ENCODE assay signal across 21 mouse cellular contexts in genomic region chr6:29828574-29829234, GRCm38 (mm10).
DNase-seq lines count a peak whose midpoint lies in the region; ATAC-seq and TF ChIP-seq lines count a peak whose summit lies in the region.
"Had no signal": no experiment of that assay in that cellular context is flagged by ENCODE, and none has a peak within 500 bp of the region (broad histone marks: within the 10 kb centered on the region; RNA-seq: fewer than 3 reads in every experiment).

No protein-coding gene starts in this region.

- DNase-seq in lung, postnatal 0 days (ENCODE audit: low spot score) = peak; percentile 32
- no peak for DNase-seq in lung, postnatal 25 days (ENCODE audit: low spot score)
- DNase-seq in Muller cell, postnatal 12 days (ENCODE audit: inconsistent ontology term) = peak; percentile 43
- DNase-seq in kidney, postnatal 0 days (ENCODE audit: low spot score) = peak; percentile 19
- DNase-seq in embryo, embryonic 10.5 days (ENCODE audit: low spot score) = no peak
- DNase-seq in testis, postnatal 10 days (ENCODE audit: low spot score) = no peak
- no peak for DNase-seq in left cerebral cortex, postnatal 25 days (ENCODE audit: low spot score in 2 of 2)
- DNase-seq: adrenal gland, postnatal 36 days; cerebellum, adult 9-10 months; embryo, embryonic 11 days; forebrain, postnatal 0 days; gastrocnemius, postnatal 36 days; lung, adult 2 months; midbrain, embryonic 14.5 days; spleen, adult 18-20 months had no signal

- no peak for TF ChIP-seq CTCF in lung, postnatal 0 days (IDR thresholded peaks at IDR 0.05)
- TF ChIP-seq CTCF in kidney, postnatal 0 days (IDR thresholded peaks at IDR 0.05; ENCODE audit: low read depth) = no peak

- no peak; the same call in 1 of the 2 replicates for ATAC-seq in lung, postnatal 0 days
- ATAC-seq in kidney, postnatal 0 days (replicated peaks; ENCODE audit: low FRiP score, low read depth) = no peak
- ATAC-seq: forebrain, postnatal 0 days; hindbrain, embryonic 16.5 days had no signal

- no peaks in the 10 kb centered on the region for H3K36me3 ChIP-seq in lung, postnatal 0 days (ENCODE audit: insufficient read depth, low read length)
- no peaks in the 10 kb centered on the region for H3K36me3 ChIP-seq in kidney, postnatal 0 days (ENCODE audit: insufficient read depth, low read length)
- H3K36me3 ChIP-seq: embryonic facial prominence, embryonic 15.5 days; limb, embryonic 10.5 days had no signal

- H3K4me1 ChIP-seq in lung, postnatal 0 days (ENCODE audit: insufficient read depth, low read depth, low read length) = no peaks in the 10 kb centered on the region
- H3K4me1 ChIP-seq in kidney, postnatal 0 days (replicated peaks; ENCODE audit: insufficient read depth, low read length) = no peaks in the 10 kb centered on the region
- H3K4me1 ChIP-seq: embryonic facial prominence, embryonic 15.5 days had no signal

- no peak; the same call in 1 of the 2 replicates for TF ChIP-seq EP300 in lung, postnatal 0 days (IDR thresholded peaks at IDR 0.05)

- H3K27me3 ChIP-seq in lung, postnatal 0 days (replicated peaks; ENCODE audit: insufficient read depth, low read length) = no peaks in the 10 kb centered on the region
- no peaks in the 10 kb centered on the region for H3K27me3 ChIP-seq in kidney, postnatal 0 days (ENCODE audit: insufficient read depth, low read length)
- H3K27me3 ChIP-seq: embryonic facial prominence, embryonic 15.5 days had no signal

- no peaks in the 10 kb centered on the region for H3K9me3 ChIP-seq in lung, postnatal 0 days (ENCODE audit: low read length)
- H3K9me3 ChIP-seq in kidney, postnatal 0 days (replicated peaks; ENCODE audit: low read length) = no peaks in the 10 kb centered on the region
- H3K9me3 ChIP-seq: embryonic facial prominence, embryonic 15.5 days; limb, embryonic 10.5 days; megakaryocyte, embryonic 14.5 days had no signal

- H3K27ac ChIP-seq in lung, postnatal 0 days (ENCODE audit: low read length) = no peak overlapping the region
- peak overlapping the region; percentile 65 for H3K27ac ChIP-seq in kidney, postnatal 0 days
- H3K27ac ChIP-seq: embryonic facial prominence, embryonic 15.5 days; left cerebral cortex, adult 2 months; limb, embryonic 10.5 days had no signal

- no peak overlapping the region for H3K4me3 ChIP-seq in lung, postnatal 0 days (ENCODE audit: low read depth, low read length)
- H3K4me3 ChIP-seq in kidney, postnatal 0 days (replicated peaks; ENCODE audit: low read depth, low read length) = no peak overlapping the region
- H3K4me3 ChIP-seq: embryonic facial prominence, embryonic 15.5 days; left cerebral cortex, adult 2 months; limb, embryonic 10.5 days; megakaryocyte, embryonic 14.5 days had no signal

- no peak overlapping the region for H3K9ac ChIP-seq in lung, postnatal 0 days (replicated peaks; ENCODE audit: low read depth)
- H3K9ac ChIP-seq in kidney, postnatal 0 days (ENCODE audit: low read depth, low read length) = no peak overlapping the region
- H3K9ac ChIP-seq: embryonic facial prominence, embryonic 15.5 days; forebrain, postnatal 0 days had no signal

- H3K4me2 ChIP-seq in lung, postnatal 0 days (replicated peaks; ENCODE audit: low read depth, low read length) = no peak overlapping the region
- H3K4me2 ChIP-seq in kidney, postnatal 0 days (ENCODE audit: low read length) = no peak overlapping the region
- H3K4me2 ChIP-seq: embryonic facial prominence, embryonic 15.5 days; liver, embryonic 11.5 days had no signal

- WGBS in lung, postnatal 0 days = 61% methylated on average over 3 of the region's 3 CpGs
- 66% methylated on average over 3 of the region's 3 CpGs for WGBS in kidney, postnatal 0 days

- intact Hi-C loops in left cerebral cortex, postnatal 25 days (cut with DNase I) = no loop called here

Comparison
In these comparisons a context has a peak if more than half of its experiments do, and no peak if none do; other contexts are left out.
1. DNase-seq: peak in lung, postnatal 0 days (single experiment), Muller cell, postnatal 12 days (single experiment) and kidney, postnatal 0 days (single experiment); none in lung, postnatal 25 days (single experiment), embryo, embryonic 10.5 days (single experiment), testis, postnatal 10 days (single experiment) and left cerebral cortex, postnatal 25 days (0 of 2).